Mouse (Mus musculus): ENCODE measurements around the gene Clk1. TPM values are rescaled to one million over a fixed set of nuclear protein-coding genes. Genes with fewer than 3 reads are reported as not detected.

Clk1 gene
- polyA plus RNA-seq, 1 experiment from 2014 or later: 176 TPM

DNA sequence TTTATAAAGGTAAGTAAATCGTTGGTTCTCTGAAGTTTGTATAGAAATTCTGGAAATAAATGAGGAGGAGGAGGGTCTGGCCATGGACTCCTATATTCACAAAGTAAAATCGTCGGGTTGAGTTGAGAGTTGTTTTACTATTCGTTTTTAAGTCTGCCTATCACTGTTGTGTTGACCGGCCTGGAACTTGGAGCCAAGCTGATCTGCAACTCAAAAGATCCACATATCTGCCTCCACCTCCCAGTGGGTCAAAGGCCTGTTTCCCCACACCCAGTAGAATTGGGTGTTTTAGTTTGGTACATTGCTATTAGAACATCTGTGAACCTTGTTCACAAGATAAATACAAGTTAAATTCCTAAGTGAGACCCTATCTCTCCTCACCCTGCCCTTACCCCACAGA, 20.1 kb downstream of the Clk1 start:
- Histone ChIP-seq H3K27ac (no peak overlapping the region), H3K4me1 (no peaks in the 10 kb centered on the region), H3K36me3 (peaks cover 73% of the 10 kb centered on the region), H3K9me3 (no peaks in the 10 kb centered on the region), H3K4me2 (no peak overlapping the region), H3K27me3 (no peaks in the 10 kb centered on the region), H3K9ac (no peak overlapping the region), H3K4me3 (no peak overlapping the region)
- no peak for ATAC-seq (ENCODE audit: borderline replicate concordance, extremely low read depth, low FRiP score, low TSS enrichment)
- 90% methylated on average over 5 of the region's 5 CpGs for WGBS

DNA sequence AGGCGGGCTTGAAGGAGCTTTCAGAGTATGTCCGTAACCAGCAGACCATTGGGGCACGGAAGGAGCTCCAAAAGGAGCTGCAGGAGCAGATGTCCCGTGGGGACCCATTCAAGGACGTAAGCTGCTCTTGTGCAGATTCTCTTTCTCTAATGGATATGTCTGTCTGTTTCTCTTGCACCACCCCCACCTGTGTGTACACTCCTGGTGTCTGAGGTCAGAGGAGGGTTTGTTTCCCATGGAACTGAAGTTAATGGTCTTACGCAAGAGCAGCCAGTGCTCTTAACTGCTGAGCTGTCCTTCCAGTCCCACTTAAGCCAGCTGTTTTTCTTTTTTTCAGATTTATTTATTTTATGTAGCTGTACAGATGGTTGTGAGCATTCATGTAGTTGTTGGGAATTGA, 22.5 kb downstream of the Clk1 start:
- no peaks in the 10 kb centered on the region for H3K9me3 ChIP-seq
- no peaks in the 10 kb centered on the region for H3K4me1 ChIP-seq
- H3K4me2 ChIP-seq: no peak overlapping the region
- 93% methylated on average over 6 of the region's 6 CpGs for WGBS
- no peak overlapping the region for H3K27ac ChIP-seq
- no peak for ATAC-seq (ENCODE audit: borderline replicate concordance, extremely low read depth, low FRiP score, low TSS enrichment)
- no peaks in the 10 kb centered on the region for H3K27me3 ChIP-seq
- H3K4me3 ChIP-seq: no peak overlapping the region
- peaks cover 86% of the 10 kb centered on the region for H3K36me3 ChIP-seq
- no peak overlapping the region for H3K9ac ChIP-seq

DNA sequence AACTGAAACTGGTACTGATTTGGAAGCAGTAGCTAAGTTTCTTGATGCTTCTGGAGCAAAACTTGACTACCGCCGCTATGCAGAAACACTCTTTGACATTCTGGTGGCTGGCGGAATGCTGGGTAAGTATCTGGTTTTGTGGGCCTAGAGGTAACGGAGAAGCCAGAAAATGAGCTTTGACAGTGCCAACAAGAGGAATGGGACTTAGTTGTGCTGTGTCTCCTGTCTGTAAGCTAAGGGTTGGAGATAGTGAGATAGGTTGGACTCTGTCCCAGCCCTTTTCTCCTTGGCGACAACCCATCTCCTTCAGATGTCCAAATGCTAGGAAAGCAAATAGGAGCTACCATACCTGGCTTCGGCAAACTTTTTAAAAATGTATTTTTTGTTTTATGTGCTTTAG, 26.1 kb downstream of the Clk1 start:
- no peak for ATAC-seq (ENCODE audit: borderline replicate concordance, extremely low read depth, low FRiP score, low TSS enrichment)
- 0 out of 2 replicates have a peak, but pooled peaks cover 7% of the 10 kb centered on the region for H3K4me1 ChIP-seq
- no peaks in the 10 kb centered on the region for H3K27me3 ChIP-seq
- H3K9ac ChIP-seq: no peak overlapping the region
- no peak overlapping the region for H3K27ac ChIP-seq
- no peaks in the 10 kb centered on the region for H3K9me3 ChIP-seq
- H3K36me3 ChIP-seq: peaks cover 79% of the 10 kb centered on the region
- no peak overlapping the region for H3K4me3 ChIP-seq
- H3K4me2 ChIP-seq: no peak overlapping the region
- WGBS: 92% methylated on average over 6 of the region's 6 CpGs

DNA sequence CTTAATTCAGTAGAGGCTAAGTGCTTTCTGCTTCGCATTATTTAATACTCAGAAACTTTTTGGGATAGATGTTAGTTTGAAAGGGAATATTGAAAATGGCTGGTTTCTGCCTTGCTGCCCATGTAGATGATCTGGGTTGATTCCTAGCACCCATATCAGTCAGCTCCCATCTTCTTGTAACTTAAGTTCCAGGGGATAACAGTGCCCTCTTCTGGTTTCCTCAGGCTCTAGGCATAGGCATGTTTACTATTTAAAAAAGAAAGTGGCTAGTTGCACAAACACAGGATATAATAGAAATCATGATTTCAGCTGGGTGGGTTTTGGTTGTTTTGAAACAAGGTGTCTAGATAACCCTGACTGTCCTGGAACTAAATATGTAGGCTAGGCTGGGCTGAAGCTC, 27.7 kb downstream of the Clk1 start:
- H3K4me2 ChIP-seq: no peak overlapping the region
- no peak for ATAC-seq (ENCODE audit: borderline replicate concordance, extremely low read depth, low FRiP score, low TSS enrichment)
- no peaks in the 10 kb centered on the region for H3K27me3 ChIP-seq
- no peak overlapping the region for H3K9ac ChIP-seq
- H3K9me3 ChIP-seq: no peaks in the 10 kb centered on the region
- no peak overlapping the region for H3K4me3 ChIP-seq
- WGBS: 90% methylated on average over 1 of the region's 1 CpGs
- H3K36me3 ChIP-seq: peaks cover 65% of the 10 kb centered on the region
- no peak overlapping the region for H3K27ac ChIP-seq
- H3K4me1 ChIP-seq: peaks cover 13% of the 10 kb centered on the region

DNA sequence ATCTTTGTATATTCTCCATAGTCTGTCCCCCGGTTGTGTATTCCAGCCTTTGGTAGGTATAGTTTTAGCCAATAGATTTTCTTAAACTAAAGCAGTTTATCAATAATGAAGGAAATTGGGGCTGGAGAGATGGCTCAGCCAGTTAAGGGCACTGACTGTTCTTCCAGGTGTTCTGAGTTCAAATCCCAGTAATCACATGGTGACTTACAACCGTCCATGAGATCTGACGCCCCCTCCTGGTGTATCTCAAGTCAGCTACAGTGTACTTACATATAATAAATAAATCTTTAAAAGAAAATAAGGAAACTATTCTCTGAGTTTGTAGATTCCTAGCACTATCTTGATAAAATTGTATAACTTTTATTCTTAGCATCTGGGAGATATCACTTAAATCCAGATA, 28.5 kb downstream of the Clk1 start:
- Histone ChIP-seq H3K4me1 (peaks cover 14% of the 10 kb centered on the region), H3K27ac (no peak overlapping the region), H3K27me3 (no peaks in the 10 kb centered on the region), H3K36me3 (peaks cover 56% of the 10 kb centered on the region), H3K4me3 (no peak overlapping the region), H3K4me2 (no peak overlapping the region), H3K9ac (no peak overlapping the region), H3K9me3 (no peaks in the 10 kb centered on the region)
- WGBS: 91% methylated on average over 3 of the region's 3 CpGs
- ATAC-seq (ENCODE audit: borderline replicate concordance, extremely low read depth, low FRiP score, low TSS enrichment): no peak

DNA sequence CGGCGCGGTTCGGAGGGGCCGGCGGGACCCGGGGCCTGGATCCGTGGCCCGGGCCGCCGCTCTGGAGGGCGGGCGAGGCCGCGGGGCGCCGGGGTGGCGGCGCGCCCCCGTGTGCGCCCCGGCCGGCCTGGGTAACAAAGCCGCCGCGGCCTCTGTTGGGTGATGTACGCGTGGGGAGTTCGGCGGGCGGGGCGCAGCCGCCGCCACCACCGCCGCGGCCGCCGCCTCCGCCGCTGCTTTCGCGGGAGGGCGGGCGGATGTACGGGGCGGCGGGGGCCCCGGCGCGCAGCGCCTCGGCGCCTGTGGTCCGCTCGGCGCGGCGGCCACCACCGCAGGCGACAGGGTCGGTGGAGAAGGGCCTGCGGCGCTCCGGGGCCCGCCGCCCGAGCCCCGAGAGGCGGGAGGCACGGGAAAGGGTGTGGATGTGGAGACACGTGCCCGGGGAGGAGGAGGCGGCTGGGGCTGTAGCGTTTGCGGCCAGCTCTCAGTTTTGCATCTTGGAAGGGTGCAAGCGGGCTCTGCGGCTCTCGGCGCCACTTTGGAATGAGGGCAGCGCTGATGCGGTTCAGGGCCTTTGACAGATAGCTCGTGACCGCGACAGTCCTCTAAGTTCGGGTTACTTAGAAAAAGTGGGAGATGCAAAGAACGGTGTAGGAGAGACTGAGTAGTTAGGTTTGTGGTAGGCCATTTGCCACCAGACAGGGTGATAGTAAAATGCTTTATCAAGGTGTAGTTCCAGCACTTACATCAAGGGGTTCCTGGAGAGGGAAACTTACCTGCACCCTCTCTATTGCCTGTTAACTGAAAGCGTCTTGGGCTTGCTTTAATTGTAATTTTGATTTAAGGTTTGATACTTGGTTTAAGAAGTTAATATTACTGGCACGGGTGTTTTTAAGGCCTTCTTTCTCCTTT, 30.3 kb downstream of the Clk1 start:
- peak overlapping the region; percentile 98 for H3K27ac ChIP-seq
- no peaks in the 10 kb centered on the region for H3K9me3 ChIP-seq
- peaks cover 40% of the 10 kb centered on the region for H3K36me3 ChIP-seq
- H3K4me1 ChIP-seq: peaks cover 14% of the 10 kb centered on the region
- H3K27me3 ChIP-seq: no peaks in the 10 kb centered on the region
- peak; percentile 66 for ATAC-seq (ENCODE audit: borderline replicate concordance, extremely low read depth, low FRiP score, low TSS enrichment)
- peak overlapping the region; percentile 99 for H3K9ac ChIP-seq
- whole genome bisulfite sequencing: under 1% methylated on average over 80 of the region's 90 CpGs
- peak overlapping the region; percentile 74 for H3K4me2 ChIP-seq
- H3K4me3 ChIP-seq: peak overlapping the region; percentile 98

DNA sequence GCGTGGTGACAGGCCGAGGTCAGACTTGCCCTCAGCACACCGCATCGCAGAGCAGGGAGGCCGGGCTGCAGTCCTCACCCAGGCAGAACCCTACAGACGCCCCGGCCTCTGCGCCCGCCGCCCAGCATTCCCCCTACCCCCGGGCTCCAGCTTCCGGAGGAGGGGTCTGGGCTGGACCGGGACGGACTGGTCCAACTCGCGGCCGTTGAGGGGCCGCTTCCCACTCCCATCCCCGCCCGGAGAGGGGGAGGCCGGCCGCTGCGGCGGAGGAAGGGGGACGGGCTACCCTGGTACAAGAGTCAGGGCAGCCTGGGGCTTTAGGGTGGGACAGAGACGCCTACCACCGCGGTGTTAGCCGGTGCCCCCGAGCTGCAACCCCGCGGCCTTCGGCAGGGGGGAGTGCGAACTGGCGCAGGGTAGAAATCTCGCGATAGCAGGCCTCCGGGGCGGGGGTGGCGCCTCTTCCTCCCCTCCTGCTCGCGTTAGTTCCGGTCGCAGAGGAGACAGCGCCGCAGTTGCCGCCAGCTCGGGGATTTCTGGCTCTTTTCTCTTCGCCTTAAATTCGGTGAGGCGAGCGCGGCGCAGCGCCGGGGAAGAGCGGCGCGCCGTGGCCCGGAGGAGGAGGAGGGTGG, 31.1 kb downstream of the Clk1 start, which contains the start of gene Bzw1:
Gene Bzw1, plus strand, starts transcription at position 247 of the 632 bp plus-strand sequence.
- peak within 1 kb of the TSS; percentile 98 for H3K27ac ChIP-seq
- ATAC-seq (ENCODE audit: borderline replicate concordance, extremely low read depth, low FRiP score, low TSS enrichment): peak; percentile 98
- H3K4me3 ChIP-seq: peak within 1 kb of the TSS; percentile 98
- H3K36me3 ChIP-seq: peaks cover 32% of the 10 kb centered on the region
- no peaks in the 10 kb centered on the region for H3K9me3 ChIP-seq
- peak within 1 kb of the TSS; percentile 74 for H3K4me2 ChIP-seq
- WGBS: under 1% methylated on average over 58 of the region's 61 CpGs
- H3K27me3 ChIP-seq: no peaks in the 10 kb centered on the region
- peak within 1 kb of the TSS; percentile 99 for H3K9ac ChIP-seq
- H3K4me1 ChIP-seq: peaks cover 14% of the 10 kb centered on the region

DNA sequence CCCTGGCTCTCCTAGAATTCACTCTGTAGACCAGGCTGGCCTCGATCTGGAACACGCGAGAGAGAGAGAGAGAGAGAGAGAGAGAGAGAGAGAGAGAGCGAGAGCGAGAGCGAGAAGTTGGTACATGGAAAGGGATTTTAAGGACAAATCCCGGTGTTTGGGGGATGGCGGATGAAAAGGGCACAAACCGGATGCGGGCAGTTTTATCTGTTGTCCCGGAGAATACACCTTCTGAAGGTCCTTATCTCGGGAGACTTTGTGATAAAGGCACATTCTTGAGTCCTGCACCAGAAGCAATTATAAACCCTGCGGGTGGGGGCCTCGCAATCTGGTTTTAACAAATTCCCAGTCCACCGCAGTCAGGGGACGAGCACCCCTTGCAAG, 31.6 kb downstream of the Clk1 start:
- H3K9me3 ChIP-seq: no peaks in the 10 kb centered on the region
- peaks cover 14% of the 10 kb centered on the region for H3K4me1 ChIP-seq
- WGBS: under 1% methylated on average over 16 of the region's 16 CpGs
- peak overlapping the region; percentile 98 for H3K27ac ChIP-seq
- H3K4me3 ChIP-seq: peak overlapping the region; percentile 98
- peak overlapping the region; percentile 74 for H3K4me2 ChIP-seq
- no peak for ATAC-seq (ENCODE audit: borderline replicate concordance, extremely low read depth, low FRiP score, low TSS enrichment)
- peak overlapping the region; percentile 99 for H3K9ac ChIP-seq
- H3K27me3 ChIP-seq: no peaks in the 10 kb centered on the region
- peaks cover 27% of the 10 kb centered on the region for H3K36me3 ChIP-seq

DNA sequence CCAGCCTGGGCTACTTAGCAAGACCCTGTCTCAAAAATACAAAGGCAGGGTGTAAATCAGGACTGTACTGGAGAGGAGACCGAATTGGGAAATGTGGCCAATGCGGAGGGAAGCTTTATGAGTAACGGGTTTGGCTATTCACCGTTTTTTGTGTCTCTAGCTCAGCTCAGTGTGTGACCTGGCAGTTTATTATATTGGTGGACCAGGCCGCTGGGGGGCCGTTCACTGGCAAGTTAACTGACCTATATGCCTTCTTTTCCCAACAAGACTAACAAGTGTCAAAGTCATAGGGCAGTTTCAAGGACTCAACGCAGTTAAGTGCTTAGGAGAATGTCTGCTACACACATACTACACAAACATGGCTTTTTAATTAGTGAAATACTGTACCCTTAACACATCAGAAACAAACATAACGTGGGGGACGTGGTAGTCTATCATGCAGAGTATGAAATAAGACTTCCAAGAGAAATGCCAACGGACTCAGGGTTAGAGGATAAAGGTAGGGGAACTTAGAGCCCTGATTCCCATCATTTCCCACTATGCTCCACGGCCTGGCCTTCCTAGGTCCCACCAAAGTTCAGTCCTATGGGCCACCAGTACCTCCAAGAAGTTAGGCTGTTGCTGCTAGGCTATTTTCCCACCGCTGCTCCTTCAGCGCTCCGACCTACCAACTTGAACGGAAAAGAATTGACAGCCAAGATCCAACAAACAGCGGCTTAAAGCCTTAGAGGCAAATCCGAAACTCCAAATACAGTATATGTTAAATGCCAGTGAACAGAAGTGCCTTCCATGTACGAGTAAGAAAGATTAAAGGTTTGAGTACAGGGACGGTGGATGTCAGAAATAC, 32.2 kb downstream of the Clk1 start:
- no peaks in the 10 kb centered on the region for H3K9me3 ChIP-seq
- 40% methylated on average over 19 of the region's 19 CpGs for WGBS
- peak overlapping the region; percentile 98 for H3K27ac ChIP-seq
- no peaks in the 10 kb centered on the region for H3K27me3 ChIP-seq
- no peak for ATAC-seq (ENCODE audit: borderline replicate concordance, extremely low read depth, low FRiP score, low TSS enrichment)
- peak overlapping the region; percentile 98 for H3K4me3 ChIP-seq
- H3K9ac ChIP-seq: peak overlapping the region; percentile 99
- H3K4me2 ChIP-seq: peak overlapping the region; percentile 74
- H3K36me3 ChIP-seq: peaks cover 21% of the 10 kb centered on the region
- peaks cover 14% of the 10 kb centered on the region for H3K4me1 ChIP-seq

DNA sequence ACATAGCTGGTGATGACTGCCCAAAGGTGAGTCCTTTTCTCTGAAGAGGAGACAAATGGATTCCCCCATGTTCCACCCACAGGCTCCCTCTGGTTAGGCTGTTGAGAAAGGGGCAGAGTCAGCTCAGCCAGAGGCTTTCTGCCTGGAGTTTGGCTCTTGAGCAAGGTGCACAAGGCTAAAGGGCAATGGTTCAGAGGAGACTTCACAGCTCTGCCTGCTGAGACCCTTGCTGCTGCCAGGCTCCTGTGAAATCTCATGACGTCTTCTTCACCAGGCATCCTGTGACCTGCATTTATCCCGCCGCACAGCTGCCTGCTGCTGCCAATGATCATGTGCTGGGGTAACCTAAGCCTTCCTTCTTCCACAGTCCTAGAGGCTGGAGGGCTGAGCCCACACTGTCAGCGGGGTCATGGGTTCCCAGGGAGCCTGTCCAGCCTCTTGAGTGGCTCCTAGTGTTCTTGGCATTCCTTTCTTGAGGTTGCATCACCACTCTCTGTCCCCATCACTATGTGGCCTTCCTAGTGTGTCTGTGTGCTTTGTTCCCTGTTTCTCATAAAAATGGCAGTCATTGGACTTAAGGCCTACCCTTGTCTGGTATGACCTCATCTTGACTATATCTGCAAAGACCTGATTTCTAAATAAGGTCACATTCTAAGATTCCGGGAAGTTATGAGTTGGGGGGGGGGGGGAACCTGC, 41.1 kb downstream of the Clk1 start:
- 68% methylated on average over 5 of the region's 5 CpGs for WGBS
- no peak overlapping the region for H3K27ac ChIP-seq
- H3K4me1 ChIP-seq: no peaks in the 10 kb centered on the region
- no peak overlapping the region for H3K9ac ChIP-seq
- no peak for ATAC-seq (ENCODE audit: borderline replicate concordance, extremely low read depth, low FRiP score, low TSS enrichment)
- no peaks in the 10 kb centered on the region for H3K36me3 ChIP-seq
- no peaks in the 10 kb centered on the region for H3K27me3 ChIP-seq
- no peak overlapping the region for H3K4me3 ChIP-seq
- no peak overlapping the region for H3K4me2 ChIP-seq
- no peaks in the 10 kb centered on the region for H3K9me3 ChIP-seq

DNA sequence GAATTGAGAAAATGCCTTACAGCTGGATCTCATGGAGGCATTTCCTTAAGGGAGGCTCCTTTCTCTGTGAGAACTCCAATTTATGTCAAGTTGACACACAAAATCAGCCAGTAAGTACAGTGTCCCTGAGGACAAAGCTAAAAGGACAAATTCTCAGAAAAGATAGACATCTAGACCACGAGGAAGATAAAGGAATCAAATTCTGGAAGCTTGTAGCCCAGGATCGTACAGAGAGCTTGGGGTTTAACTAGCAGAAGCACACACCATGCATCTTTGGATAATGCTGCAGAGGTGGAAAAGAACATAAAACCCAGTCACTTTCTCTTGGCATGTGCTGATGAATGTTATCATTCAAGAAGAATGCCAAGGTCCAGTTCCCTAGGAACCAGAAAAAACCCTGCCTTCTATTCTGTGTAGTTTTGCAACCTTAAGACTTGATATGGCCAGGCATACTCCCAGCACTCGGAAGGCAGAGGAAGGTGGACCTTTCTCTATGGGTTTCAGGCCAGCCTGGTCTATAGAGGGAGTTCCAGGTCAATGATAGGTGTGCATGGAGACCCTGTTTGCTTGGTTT, 48.2 kb downstream of the Clk1 start:
- no peaks in the 10 kb centered on the region for H3K4me1 ChIP-seq
- no peak overlapping the region for H3K4me2 ChIP-seq
- no peaks in the 10 kb centered on the region for H3K36me3 ChIP-seq
- no peak overlapping the region for H3K9ac ChIP-seq
- H3K4me3 ChIP-seq: no peak overlapping the region
- ATAC-seq (ENCODE audit: borderline replicate concordance, extremely low read depth, low FRiP score, low TSS enrichment): no peak
- H3K9me3 ChIP-seq: no peaks in the 10 kb centered on the region
- no peaks in the 10 kb centered on the region for H3K27me3 ChIP-seq
- H3K27ac ChIP-seq: no peak overlapping the region
- 69% methylated on average over 3 of the region's 3 CpGs for WGBS

Measured in lung, embryonic 15.5 days (tissue).